Mouse (Mus musculus) urinary bladder, adult 2 months (tissue): ENCODE measurements around the gene Ivd. TPM values are rescaled to one million over a fixed set of nuclear protein-coding genes. Genes with fewer than 3 reads are reported as not detected.

Experiments
- DNase-seq: peaks from one replicate; pipeline ENCODE4 v3.0.0; 2022; ENCODE audit warnings: low spot score
- polyA plus RNA-seq: library from polyadenylated mRNA; depleted of rRNA; stranded (reverse); fragments of >200 nt; gene quantifications from 2 replicates; pipeline ENCODE4 v1.2.3, GENCODE M21; 2012; rRNA removed

Gene Ivd
- polyA plus RNA-seq = 87.1 and 91.2 TPM in 2 replicates

GRCm38 (mm10) chr2:118861454-118862339, at the start of gene Ivd:
TSS of gene Ivd (plus strand) at chr2:118861954.
- peak; percentile 74 for DNase-seq

GRCm38 (mm10) chr2:118812724-118813123, 49.0 kb upstream of the Ivd start:
- DNase-seq = no peak

DNA sequence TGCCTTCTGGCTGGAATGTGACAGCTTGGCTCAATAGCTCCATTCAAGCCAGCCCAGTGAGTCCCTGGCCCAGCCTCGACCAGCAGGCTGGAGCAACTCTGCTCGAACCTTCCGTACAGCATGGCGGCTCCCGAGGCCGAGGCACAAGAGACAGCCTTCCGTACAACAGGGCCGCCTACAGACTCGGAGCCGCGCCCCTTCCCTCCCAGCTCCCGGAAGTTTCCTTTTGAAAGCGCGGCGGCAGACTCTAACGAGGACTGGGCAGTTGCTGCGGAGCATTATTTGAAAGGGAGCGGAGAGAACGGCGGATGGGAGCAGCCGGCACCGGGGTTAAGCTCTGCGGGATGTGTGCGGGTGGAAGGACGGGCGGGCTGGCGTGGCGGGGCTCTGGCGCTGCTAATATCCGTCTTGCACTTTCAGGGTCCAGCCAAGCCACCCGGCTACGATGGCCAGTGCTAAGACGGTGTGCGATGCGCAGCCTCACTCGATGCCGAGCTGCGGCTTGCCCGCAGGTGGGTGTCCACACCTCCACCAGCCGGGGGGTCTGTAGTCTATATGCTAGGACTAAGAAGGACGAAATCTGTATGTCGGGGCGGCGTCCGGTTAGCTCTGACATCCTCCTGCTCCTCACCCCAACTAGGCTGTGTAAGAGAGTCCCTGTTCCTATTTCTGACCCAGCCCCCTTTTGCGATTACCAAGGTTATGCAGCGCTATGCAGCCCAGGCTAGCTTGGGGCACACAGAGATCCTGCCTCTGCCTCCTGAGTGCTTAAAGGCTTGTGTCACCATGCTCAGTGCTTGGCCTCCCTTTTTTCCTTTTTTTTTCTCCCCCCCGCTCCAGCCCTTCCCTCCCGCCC, 47.5 kb upstream of the Ivd start, which contains the start of gene Knstrn:
Gene Knstrn, plus strand, starts transcription at position 23 of the 856 bp plus-strand sequence.
- peak; percentile 82 for DNase-seq

- no peak for DNase-seq
Observed at GRCm38 (mm10) chr2:118822800-118823199, 39.0 kb upstream of the Ivd start.

DNA sequence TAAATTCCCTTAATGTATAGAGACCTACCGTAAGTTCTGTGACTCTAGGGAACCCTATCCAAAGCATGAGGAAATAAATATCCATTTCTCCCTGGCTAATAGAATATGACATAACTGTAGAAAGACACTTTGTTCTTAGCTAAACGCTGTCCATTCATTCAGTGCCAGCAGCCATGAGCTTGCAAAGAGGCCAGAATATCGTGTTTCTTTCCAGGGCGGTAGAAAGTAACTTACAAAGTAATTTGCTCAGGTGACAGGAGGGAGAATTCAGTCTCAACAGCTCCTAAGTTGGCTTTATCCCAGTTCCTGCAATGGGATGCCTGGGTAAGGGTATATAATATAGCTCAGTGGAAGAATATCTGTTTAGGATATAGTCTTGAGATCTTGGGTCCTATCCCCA, 37.4 kb upstream of the Ivd start:
- no peak for DNase-seq

DNA sequence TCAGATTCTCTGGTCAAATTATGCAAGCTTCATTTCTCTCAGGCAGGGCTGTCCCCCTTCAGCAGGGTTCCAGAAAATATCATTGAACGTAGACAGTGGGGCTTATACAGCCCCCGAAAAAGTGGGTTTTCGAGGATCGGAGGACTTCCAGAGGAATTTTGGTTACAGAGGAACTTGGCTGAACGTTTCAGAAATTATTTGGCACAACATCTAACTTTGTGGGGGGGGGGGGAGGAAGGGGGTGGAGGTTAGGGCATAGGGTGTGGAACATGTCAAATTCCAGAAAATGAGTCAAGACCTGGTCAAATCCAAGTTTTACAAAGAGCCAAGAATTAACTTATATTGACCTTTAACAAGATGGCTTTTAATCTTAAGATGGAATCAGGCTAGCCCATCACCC, 32.7 kb upstream of the Ivd start:
- DNase-seq = no peak

- DNase-seq = no peak
Observed at GRCm38 (mm10) chr2:118834061-118834460, 27.7 kb upstream of the Ivd start.

GRCm38 (mm10) chr2:118835115-118835514, 26.6 kb upstream of the Ivd start:
- DNase-seq = no peak

- DNase-seq = no peak
Observed at GRCm38 (mm10) chr2:118838330-118838729, 23.4 kb upstream of the Ivd start.

DNA sequence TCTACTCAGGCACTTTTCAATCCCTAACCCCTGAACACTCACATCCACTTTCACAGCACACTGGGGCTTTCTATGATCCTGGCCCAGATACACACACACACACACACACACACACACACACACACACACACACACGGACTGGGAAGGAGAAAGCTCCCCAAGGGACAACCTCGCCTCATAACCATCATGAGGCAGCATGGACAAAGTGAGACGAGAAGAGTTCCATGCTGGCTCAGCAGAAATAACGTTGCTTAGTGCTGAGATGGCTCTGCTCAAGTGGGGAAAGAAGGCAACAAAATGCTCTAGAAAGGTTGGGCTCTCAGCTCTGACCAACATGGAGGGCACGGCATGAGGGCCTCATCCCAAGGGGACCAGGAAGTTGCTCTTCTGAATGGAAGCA, 20.6 kb upstream of the Ivd start:
- no peak for DNase-seq

- no peak for DNase-seq
Observed at GRCm38 (mm10) chr2:118841774-118842173, 20.0 kb upstream of the Ivd start.

DNA sequence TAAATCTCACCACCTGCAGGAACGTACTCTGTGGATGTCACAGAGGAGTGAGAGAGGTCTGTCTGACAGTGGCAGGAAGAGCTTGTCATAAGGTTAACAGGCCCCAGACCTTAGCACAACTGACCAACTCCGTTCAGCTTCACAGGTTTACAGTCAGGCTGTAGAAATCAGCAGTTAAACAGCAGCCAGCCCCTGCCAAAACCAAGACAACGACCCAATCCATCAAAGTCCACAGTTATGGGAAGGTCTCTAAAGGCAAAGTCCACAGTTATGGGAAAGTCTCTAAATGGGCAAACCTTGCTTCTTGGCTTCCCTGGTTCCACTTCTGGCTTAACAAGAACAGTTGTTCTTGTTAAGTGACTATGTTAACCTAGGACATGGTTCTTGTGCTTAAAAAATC, 17.3 kb upstream of the Ivd start:
- DNase-seq = no peak

DNA sequence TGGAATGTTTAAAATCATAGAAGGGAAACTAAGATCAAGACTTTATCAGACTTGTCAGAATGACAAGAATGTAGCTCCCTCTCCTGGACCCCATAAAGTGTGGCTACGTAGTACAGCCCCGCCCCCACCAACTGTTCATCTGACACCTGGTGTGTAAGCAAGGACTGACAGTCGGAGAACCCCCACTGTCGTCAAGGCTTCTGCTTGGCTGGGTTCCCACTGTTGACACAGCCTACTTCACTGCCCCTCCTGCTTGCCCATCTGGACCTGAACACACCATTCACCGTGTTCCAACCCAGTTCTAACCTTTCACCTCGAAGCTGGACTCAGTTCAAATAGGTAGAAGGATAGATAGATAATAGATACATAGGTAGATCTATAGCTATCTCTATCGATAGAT, 15.5 kb upstream of the Ivd start:
- no peak for DNase-seq

DNA sequence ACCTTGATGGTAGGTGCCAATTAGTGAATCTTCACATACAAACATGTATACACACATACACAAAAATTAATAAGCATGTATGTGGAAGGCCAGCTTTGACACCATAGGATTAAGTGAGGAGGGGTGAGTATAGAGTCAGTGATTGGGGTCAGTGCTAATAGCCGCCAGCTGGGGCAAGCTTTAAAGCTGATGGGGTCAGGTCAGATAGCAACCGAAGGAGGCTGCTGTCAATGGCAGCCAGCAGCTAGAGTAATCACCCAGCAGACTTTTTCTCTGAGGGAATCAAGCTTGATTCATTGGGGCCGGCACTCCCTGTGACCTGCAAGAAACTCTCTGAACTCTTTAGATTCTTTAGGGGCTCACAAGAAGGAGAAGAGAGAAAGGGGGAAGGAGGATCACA, 10.0 kb upstream of the Ivd start:
- DNase-seq = no peak

GRCm38 (mm10) chr2:118862340-118862675, 554 bp downstream of the Ivd start:
- no peak for DNase-seq

DNA sequence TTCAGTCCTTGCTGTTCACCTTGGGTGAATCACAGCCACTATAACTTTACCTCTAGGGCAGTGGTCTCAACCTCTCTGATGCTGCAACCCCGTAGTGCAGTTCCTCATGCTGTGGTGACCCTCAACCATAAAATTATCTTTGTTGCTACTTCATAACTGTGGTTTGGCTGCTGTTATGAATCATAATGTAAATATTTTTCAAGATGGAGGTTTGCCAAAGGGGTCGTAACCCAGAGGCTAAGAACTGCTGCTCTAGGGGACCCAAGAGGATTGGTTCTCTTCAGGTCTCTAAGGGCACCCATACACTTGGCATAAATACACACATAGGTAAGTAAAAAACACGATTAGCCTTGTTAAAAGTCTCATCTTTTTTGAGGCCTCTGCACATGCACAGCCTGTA, 8.8 kb downstream of the Ivd start:
- no peak for DNase-seq

GRCm38 (mm10) chr2:118871032-118871431, 9.3 kb downstream of the Ivd start:
- DNase-seq = no peak

DNA sequence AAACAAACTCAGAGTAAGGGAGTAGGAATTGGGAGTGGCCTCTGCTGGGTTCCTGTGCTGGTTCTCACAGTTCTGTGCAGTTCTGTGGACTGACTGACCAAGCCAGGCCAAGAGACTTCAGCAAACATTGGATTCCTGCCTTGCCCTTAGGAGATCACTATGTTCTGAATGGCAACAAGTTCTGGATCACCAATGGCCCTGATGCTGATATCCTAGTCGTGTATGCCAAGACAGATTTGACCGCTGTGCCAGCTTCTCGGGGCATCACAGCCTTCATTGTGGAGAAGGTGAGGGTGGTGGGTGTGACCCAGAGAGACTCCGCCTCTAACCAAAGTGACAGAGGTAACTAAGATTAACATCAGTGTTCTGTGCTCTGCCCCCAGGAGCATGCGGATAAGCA, 11.3 kb downstream of the Ivd start:
- DNase-seq = no peak

GRCm38 (mm10) chr2:118873890-118874430, 12.2 kb downstream of the Ivd start:
- no peak for DNase-seq

DNA sequence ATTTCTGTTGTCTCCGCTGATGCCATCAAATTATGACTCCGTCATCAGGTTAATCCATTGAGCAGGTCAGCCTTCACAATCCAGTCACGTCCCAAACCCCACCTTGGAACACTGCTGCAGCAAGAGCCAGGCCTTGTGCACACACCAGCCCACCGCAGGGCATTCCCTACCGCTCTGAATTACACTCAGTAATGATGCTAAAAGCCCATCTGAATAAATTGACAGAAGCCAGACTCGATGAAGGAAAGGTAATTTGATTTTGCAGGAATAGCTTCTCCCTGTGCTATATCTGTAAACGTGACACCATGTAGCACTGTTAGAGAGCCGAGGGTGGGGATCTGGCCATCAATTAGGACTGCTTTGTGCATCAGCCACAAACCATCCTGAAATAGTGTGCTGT, 13.6 kb downstream of the Ivd start:
- DNase-seq = no peak

DNA sequence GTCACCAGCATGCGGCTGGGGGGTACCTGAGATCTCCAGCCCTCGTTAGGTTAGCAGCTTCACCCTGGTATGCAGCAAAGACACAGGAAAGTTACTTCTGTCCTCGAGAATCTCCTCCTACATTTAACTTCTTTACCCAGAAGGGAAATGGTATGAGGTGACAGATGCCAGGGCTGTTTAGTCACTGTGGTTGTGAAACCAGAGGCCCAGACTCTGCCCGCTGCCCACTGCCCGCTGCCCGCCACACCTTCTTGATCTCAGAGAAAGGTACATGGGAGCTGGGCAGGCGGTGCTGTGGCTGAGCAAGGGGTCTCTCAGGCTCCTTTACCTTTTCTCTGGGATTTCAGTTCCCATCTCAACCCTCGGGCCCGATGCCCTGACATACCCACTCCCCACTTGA, 14.7 kb downstream of the Ivd start:
- DNase-seq = no peak

DNA sequence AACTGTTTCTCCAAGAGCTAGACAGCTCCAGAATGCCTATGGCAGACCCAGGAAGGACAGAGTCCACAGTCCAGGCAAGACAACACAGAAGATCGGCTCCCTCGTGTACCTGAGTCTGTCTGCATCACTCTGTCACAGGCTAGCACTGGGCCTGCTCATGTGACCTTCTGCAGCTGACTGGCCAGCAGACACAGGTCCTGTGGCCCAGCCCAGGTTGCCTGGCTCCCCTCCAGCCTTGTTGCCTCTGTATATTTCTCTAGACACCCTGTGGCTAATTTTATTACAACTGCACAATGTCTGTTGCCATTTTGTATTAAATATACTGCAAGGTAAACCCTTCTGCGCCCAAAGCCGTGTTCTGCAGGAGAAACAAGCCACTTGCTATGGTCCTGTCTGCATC, 19.3 kb downstream of the Ivd start:
- DNase-seq = no peak

GRCm38 (mm10) chr2:118881956-118882355, 20.2 kb downstream of the Ivd start:
- no peak for DNase-seq
